Mouse (Mus musculus) cerebellum, adult 2 months (tissue): ENCODE data around the gene N4bp1.

Experiments
- CTCF ChIP-seq: fragments of 200-500 bp; IDR thresholded peaks from 2 replicates; pipeline ENCODE4 v1.5.1; 2011; ENCODE audit warnings: low read depth, mild to moderate bottlenecking, control low read depth, low read length, moderate library complexity, borderline replicate concordance; ENCODE audit not compliant: insufficient read depth
- POLR2A ChIP-seq: fragments of 200-500 bp; IDR thresholded peaks from 2 replicates; pipeline ENCODE4 v1.6.1; 2011; ENCODE audit warnings: low read length, control low read depth, borderline replicate concordance; ENCODE audit not compliant: insufficient read depth

DNA sequence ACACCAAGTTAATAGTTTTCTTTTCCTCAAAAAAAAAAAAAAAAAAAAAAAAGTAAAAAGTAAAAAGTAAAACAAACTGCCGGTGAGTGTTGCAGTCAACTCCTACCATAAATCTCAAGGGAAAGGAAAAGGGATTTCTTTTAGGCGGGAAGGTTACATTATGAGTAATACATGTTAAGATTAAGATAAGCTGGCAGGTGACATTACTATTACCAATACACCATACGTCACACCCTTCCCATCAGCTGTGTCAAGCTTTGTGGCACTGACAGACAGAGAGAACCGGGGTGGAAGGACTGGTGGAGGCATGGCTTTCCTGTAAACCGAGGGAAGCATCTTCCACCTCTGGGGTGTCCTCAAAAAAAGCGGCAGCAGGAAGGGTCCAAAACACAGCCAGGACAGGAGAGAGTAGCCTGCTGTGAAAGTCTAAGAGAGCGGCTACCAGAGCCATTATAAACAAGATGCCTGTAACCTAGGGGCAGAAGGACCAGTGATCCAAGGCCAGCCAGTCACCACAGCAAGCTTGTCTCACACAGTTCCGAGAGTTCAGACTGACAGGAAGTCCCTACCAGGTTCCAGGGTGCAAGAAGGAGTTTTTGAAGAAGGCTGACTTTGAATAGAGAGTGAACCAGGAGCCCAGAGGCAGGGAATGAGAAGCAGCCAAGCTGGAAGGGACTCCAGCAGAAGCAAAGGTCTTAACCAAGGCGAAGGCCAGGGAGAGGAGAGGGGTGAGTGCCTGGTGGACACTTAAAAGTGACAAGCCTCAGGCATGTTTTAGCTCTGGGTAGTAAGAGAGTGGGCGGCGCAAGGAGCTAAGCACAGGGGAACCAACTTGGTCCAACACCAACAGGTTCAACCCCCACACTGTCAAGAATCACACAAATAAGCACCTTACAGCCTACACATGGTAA is 2.2 kb downstream of the N4bp1 start:
- TF ChIP-seq CTCF (no peak), POLR2A (no peak)
